Mouse (Mus musculus) limb, embryonic 11.5 days (tissue): ENCODE results near the gene Ccdc162. TPM values are rescaled to one million over a fixed set of nuclear protein-coding genes. Genes with fewer than 3 reads are reported as not detected.

Source experiments
- ATAC-seq: fragments of 200-750 bp; cut with Nextera tagmentation; 2 replicates; pipeline ENCODE4 v1.8.0; 2017; ENCODE audit warnings: low read depth; ENCODE audit not compliant: insufficient number of reproducible peaks, low FRiP score, low TSS enrichment
- DNase-seq: peaks from one replicate; pipeline ENCODE4 v3.0.0-alpha.2; 2015; ENCODE audit warnings: low spot score
- H3K27ac ChIP-seq: fragments of 300-500 bp; sonication (generic); replicated peaks from 2 replicates; pipeline ENCODE4 v1.5.1; 2014; ENCODE audit warnings: low read depth, mild to moderate bottlenecking, low read length
- H3K27me3 ChIP-seq: fragments of 300-500 bp; sonication (generic); 2 replicates; pipeline ENCODE4 v1.6.1; 2014; ENCODE audit warnings: mild to moderate bottlenecking, low read length, mixed read lengths; ENCODE audit not compliant: control insufficient read depth, insufficient read depth
- H3K36me3 ChIP-seq: fragments of 300-500 bp; sonication (generic); 2 replicates; pipeline ENCODE4 v1.6.1; 2014; ENCODE audit warnings: mild to moderate bottlenecking, low read length, moderate library complexity, mixed read lengths; ENCODE audit not compliant: control insufficient read depth, insufficient read depth
- H3K4me1 ChIP-seq: fragments of 300-500 bp; sonication (generic); 2 replicates; pipeline ENCODE4 v1.6.1; 2014; ENCODE audit warnings: low read length, mixed read lengths; ENCODE audit not compliant: control insufficient read depth, insufficient read depth
- H3K4me2 ChIP-seq: fragments of 300-500 bp; sonication (generic); 2 replicates; pipeline ENCODE4 v1.6.1; 2014; ENCODE audit warnings: low read depth, mild to moderate bottlenecking, moderate library complexity; ENCODE audit not compliant: severe bottlenecking
- H3K4me3 ChIP-seq: fragments of 300-500 bp; sonication (generic); 2 replicates; pipeline ENCODE4 v1.5.1; 2014; ENCODE audit warnings: low read depth, low read length
- H3K9ac ChIP-seq: fragments of 300-500 bp; sonication (generic); 2 replicates; pipeline ENCODE4 v1.6.1; 2014; ENCODE audit warnings: mild to moderate bottlenecking, low read length
- H3K9me3 ChIP-seq: fragments of 300-500 bp; sonication (generic); 2 replicates; pipeline ENCODE4 v1.6.1; 2016; ENCODE audit warnings: low read length; ENCODE audit not compliant: control insufficient read depth
- WGBS: fragments of 180-500 bp; shearing (Covaris S2); extraction: QIAGEN DNeasy Blood & Tissue Kit; methylation state at CpG from one replicate; pipeline ENCODE4 v1.1.7; 2014; 5-methylcytosine and 5-hydroxymethylcytosine counted together
- polyA plus RNA-seq: library from polyadenylated mRNA; unstranded; fragments of >200 nt; fragmentation: Nextera tagmentation; extraction: Ambion mirVana; gene quantifications from 2 replicates; pipeline ENCODE4 v1.2.1, GENCODE M21; 2014

Gene Ccdc162
- polyA plus RNA-seq, 1 experiment from 2014 or later, result 0.29 TPM

DNA sequence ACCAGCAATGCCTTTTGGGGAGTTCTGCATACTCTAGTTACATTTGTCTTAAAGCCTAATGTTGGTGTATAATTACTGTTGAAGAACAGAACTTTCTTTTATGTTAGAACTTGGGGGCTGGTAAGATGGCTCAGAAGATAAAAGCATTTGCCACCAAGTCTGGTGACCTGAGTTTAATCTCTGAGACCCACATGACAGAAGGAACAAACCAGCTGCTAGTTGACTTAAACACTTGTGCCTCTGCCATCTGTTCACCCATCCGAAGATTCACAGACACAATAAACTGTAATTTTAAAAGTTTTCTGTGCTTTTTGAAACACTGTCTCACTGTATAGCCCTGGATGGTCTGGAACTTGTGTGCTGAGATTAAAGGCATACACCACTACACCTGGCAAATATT, 190.7 kb downstream of the Ccdc162 start:
- no peaks in the 10 kb centered on the region for H3K9me3 ChIP-seq
- H3K9ac ChIP-seq, result no peak overlapping the region
- no peak overlapping the region for H3K4me2 ChIP-seq
- H3K36me3 ChIP-seq, result peaks cover 2% of the 10 kb centered on the region; the same call in 1 of the 2 replicates
- no peak overlapping the region for H3K4me3 ChIP-seq
- H3K27ac ChIP-seq, result no peak overlapping the region
- no peak for DNase-seq
- no peak for ATAC-seq
- H3K27me3 ChIP-seq, result no peaks in the 10 kb centered on the region
- peaks cover 9% of the 10 kb centered on the region; the same call in 1 of the 2 replicates for H3K4me1 ChIP-seq
- 84% methylated on average over 1 of the region's 1 CpGs for WGBS

DNA sequence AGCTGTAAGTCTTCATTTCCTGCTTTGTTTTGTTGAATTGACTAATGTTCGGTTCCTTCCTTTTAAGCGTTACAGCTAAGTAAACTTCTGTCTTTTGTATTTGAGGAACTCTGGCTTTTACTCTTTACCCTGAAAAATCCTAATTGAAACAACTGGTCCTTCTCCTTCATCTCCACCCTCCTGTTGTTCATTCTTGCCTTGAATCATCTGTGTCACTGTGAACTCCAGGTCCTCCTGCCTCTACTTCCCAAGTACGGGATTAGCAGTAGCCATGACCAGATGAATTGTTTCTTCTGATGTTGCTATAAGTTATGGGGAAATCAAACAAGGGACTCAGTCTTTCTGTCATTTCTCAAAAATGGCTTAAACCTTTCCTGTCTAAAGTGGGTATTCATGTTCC, 193.0 kb downstream of the Ccdc162 start:
- 84% methylated on average over 3 of the region's 3 CpGs for WGBS

GRCm38 (mm10) chr10:41520410-41520673, 196.1 kb downstream of the Ccdc162 start:
- no peak overlapping the region for H3K27ac ChIP-seq

More for the DNA sequence above, 193.0 kb downstream of the Ccdc162 start:
- ATAC-seq (no peak), DNase-seq (no peak)
- no peak overlapping the region for H3K9ac ChIP-seq
- no peak overlapping the region for H3K4me2 ChIP-seq
- H3K4me3 ChIP-seq, result no peak overlapping the region
- H3K9me3 ChIP-seq, result no peaks in the 10 kb centered on the region
- H3K27ac ChIP-seq, result no peak overlapping the region
- peaks cover 9% of the 10 kb centered on the region; the same call in 1 of the 2 replicates for H3K4me1 ChIP-seq
- no peaks in the 10 kb centered on the region for H3K27me3 ChIP-seq
- no peaks in the 10 kb centered on the region; the same call in 1 of the 2 replicates for H3K36me3 ChIP-seq

DNA sequence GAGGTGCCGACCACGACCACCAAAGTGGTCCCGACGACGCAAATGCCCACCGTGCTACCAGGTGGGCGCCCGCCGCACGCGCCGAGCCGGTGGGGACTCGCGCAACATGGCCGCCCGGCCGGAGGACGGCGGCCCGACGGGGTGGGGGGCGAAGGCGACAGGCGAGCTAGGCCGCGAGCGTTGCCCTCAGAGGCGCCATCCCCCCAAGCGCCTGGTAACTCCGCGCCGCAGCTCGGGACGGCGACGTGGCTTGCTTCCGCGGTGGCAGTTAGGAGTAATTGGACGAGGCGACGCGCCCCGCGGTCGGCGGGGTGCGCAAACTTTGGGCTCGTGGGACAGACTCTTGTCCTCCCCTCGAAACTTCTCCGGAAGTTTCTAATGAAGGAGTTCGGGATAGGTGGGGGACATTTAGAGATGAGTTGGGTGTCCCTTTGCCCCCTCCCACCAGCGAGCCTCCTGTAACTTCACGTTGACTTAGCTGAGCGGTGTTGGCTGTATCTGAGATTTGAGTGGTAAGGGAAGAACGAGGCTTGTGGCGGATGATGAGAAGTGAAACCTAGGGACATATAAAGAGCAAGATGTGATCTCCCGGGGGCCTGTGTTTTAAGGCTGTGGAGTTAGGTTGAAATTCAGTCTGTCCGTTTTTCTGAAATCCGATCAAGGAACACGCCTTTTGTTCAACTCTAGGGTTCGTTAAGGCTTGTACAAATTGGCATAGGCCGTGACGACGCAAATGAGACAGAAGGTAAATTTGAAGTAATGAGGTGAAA, 196.6 kb downstream of the Ccdc162 start:
- Histone ChIP-seq H3K27ac (peak overlapping the region; percentile 93), H3K4me1 (peaks cover 9% of the 10 kb centered on the region; the same call in 1 of the 2 replicates), H3K27me3 (no peaks in the 10 kb centered on the region), H3K9ac (peak overlapping the region; percentile 92), H3K9me3 (no peaks in the 10 kb centered on the region), H3K36me3 (no peaks in the 10 kb centered on the region; the same call in 1 of the 2 replicates), H3K4me3 (peak overlapping the region; percentile 69), H3K4me2 (peak overlapping the region; percentile 62)
- WGBS, result under 1% methylated on average over 65 of the region's 65 CpGs
- ATAC-seq (peak; percentile 55; the same call in 1 of the 2 replicates), DNase-seq (no peak)

More at GRCm38 (mm10) chr10:41520410-41520673, 196.1 kb downstream of the Ccdc162 start:
- 4% methylated on average over 5 of the region's 5 CpGs for WGBS
- no peak for DNase-seq
- Histone ChIP-seq H3K9me3 (no peaks in the 10 kb centered on the region), H3K4me1 (peaks cover 9% of the 10 kb centered on the region; the same call in 1 of the 2 replicates), H3K9ac (peak overlapping the region; percentile 92), H3K27me3 (no peaks in the 10 kb centered on the region), H3K36me3 (no peaks in the 10 kb centered on the region; the same call in 1 of the 2 replicates), H3K4me2 (peak overlapping the region; percentile 62), H3K4me3 (peak overlapping the region; percentile 69)
- no peak for ATAC-seq

GRCm38 (mm10) chr10:41518981-41519618, 197.3 kb downstream of the Ccdc162 start, which contains the start of gene Cd164:
Gene Cd164, plus strand, starts transcription at chr10:41519414.
- ATAC-seq (peak; percentile 94), DNase-seq (peak; percentile 95)
- Histone ChIP-seq H3K9me3 (no peaks in the 10 kb centered on the region), H3K4me1 (peaks cover 9% of the 10 kb centered on the region; the same call in 1 of the 2 replicates), H3K36me3 (no peaks in the 10 kb centered on the region), H3K27me3 (no peaks in the 10 kb centered on the region), H3K4me2 (peak within 1 kb of the TSS; percentile 62), H3K9ac (peak within 1 kb of the TSS; percentile 92), H3K27ac (peak within 1 kb of the TSS; percentile 93), H3K4me3 (peak within 1 kb of the TSS; percentile 69)
- WGBS, result under 1% methylated on average over 65 of the region's 69 CpGs

DNA sequence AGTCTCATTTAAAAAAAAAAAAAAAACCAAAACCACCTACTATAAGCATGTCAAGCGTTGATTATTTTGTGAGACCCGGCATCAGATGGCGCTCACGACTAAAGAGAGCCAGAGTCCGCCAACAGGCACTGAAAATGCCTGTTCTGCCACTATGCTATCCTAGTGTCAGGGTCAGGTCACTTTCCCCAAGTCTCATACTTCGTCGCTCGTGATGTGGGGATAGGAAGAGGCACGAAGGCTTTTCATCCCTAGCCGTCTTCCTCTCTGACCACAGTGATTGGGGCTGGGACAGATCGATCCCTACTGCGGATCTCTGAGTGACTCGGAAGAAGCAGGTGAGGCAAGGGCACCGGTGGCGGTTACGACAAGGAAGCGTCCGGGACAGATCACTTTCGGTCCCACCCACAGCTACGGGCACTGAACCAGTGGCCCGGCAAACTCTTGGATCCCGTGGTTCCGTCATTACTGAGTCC, 197.9 kb downstream of the Ccdc162 start:
- H3K27ac ChIP-seq, result peak overlapping the region; percentile 93; the same call in 1 of the 2 replicates
- no peaks in the 10 kb centered on the region for H3K27me3 ChIP-seq
- peaks cover 9% of the 10 kb centered on the region; the same call in 1 of the 2 replicates for H3K4me1 ChIP-seq
- DNase-seq, result no peak
- peak overlapping the region; percentile 92 for H3K9ac ChIP-seq
- no peaks in the 10 kb centered on the region for H3K36me3 ChIP-seq
- ATAC-seq, result peak; percentile 65
- under 1% methylated on average over 23 of the region's 23 CpGs for WGBS
- no peaks in the 10 kb centered on the region for H3K9me3 ChIP-seq
- H3K4me2 ChIP-seq, result peak overlapping the region; percentile 62
- H3K4me3 ChIP-seq, result peak overlapping the region; percentile 69

GRCm38 (mm10) chr10:41514921-41515320, 201.5 kb downstream of the Ccdc162 start:
- Histone ChIP-seq H3K9me3 (no peaks in the 10 kb centered on the region), H3K9ac (no peak overlapping the region), H3K27ac (no peak overlapping the region), H3K4me1 (no peaks in the 10 kb centered on the region), H3K36me3 (no peaks in the 10 kb centered on the region), H3K4me2 (no peak overlapping the region), H3K27me3 (no peaks in the 10 kb centered on the region), H3K4me3 (no peak overlapping the region)
- no peak for DNase-seq
- no peak for ATAC-seq

DNA sequence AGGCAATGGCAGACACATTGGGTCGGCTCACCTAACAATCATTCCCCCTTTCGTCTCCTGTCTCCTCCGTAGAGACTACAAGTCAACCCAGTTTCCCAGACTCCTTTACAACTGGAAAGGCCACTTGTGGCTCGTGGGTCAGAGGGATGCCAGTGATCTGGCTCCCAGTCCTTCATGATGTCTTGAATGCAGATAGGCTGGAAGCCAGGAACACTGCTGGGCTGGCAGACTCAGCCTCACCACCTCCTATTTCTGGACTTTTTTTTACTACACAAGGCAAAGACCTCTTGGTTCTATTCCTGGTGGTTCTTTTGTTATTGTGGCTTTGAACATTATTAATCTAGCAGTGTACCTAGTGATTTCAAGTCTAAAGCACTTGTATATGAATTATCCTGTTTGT, 202.1 kb downstream of the Ccdc162 start:
- H3K27me3 ChIP-seq, result no peaks in the 10 kb centered on the region
- H3K27ac ChIP-seq, result no peak overlapping the region
- DNase-seq, result no peak
- no peaks in the 10 kb centered on the region for H3K36me3 ChIP-seq
- H3K9me3 ChIP-seq, result no peaks in the 10 kb centered on the region
- H3K4me2 ChIP-seq, result no peak overlapping the region
- no peak overlapping the region for H3K4me3 ChIP-seq
- no peak overlapping the region for H3K9ac ChIP-seq
- no peaks in the 10 kb centered on the region for H3K4me1 ChIP-seq
- 74% methylated on average over 4 of the region's 4 CpGs for WGBS
- ATAC-seq, result no peak
